Mouse (Mus musculus) hindbrain, embryonic 13.5 days (tissue): Measurements from ENCODE around the gene Mcam. TPM values are rescaled to one million over a fixed set of nuclear protein-coding genes. Genes with fewer than 3 reads are reported as not detected.

Source experiments
- ATAC-seq: fragments of 200-750 bp; cut with Nextera tagmentation; 2 replicates; pipeline ENCODE4 v1.8.0; 2017; ENCODE audit warnings: moderate TSS enrichment; ENCODE audit not compliant: low FRiP score
- H3K27ac ChIP-seq: fragments of 300-500 bp; sonication (generic); 2 replicates; pipeline ENCODE4 v1.5.1; 2015; ENCODE audit warnings: inconsistent platforms, mild to moderate bottlenecking, moderate library complexity
- H3K27me3 ChIP-seq: fragments of 300-500 bp; sonication (generic); 2 replicates; pipeline ENCODE4 v1.6.1; 2015; ENCODE audit warnings: mild to moderate bottlenecking, inconsistent platforms
- H3K36me3 ChIP-seq: fragments of 300-500 bp; sonication (generic); 2 replicates; pipeline ENCODE4 v1.6.1; 2015; ENCODE audit warnings: mild to moderate bottlenecking, inconsistent platforms
- H3K4me1 ChIP-seq: fragments of 300-500 bp; sonication (generic); replicated peaks from 2 replicates; pipeline ENCODE4 v1.6.1; 2015; ENCODE audit warnings: inconsistent platforms
- H3K4me2 ChIP-seq: fragments of 300-500 bp; sonication (generic); 2 replicates; pipeline ENCODE4 v1.6.1; 2015; ENCODE audit warnings: inconsistent platforms, mild to moderate bottlenecking, moderate library complexity
- H3K4me3 ChIP-seq: fragments of 300-500 bp; sonication (generic); 2 replicates; pipeline ENCODE4 v1.5.1; 2015; ENCODE audit warnings: mild to moderate bottlenecking, inconsistent platforms
- H3K9ac ChIP-seq: fragments of 300-500 bp; sonication (generic); 2 replicates; pipeline ENCODE4 v1.6.1; 2015; ENCODE audit warnings: mild to moderate bottlenecking, inconsistent platforms
- H3K9me3 ChIP-seq: fragments of 300-500 bp; sonication (generic); 2 replicates; pipeline ENCODE4 v1.6.1; 2016; ENCODE audit warnings: inconsistent platforms
- WGBS: fragments of 180-500 bp; shearing (Covaris S2); methylation state at CpG from one replicate; pipeline ENCODE4 v1.1.7; 2015; 5-methylcytosine and 5-hydroxymethylcytosine counted together
- polyA plus RNA-seq: library from polyadenylated mRNA; unstranded; fragments of >200 nt; fragmentation: Nextera tagmentation; extraction: Ambion mirVana; gene quantifications from 2 replicates; pipeline ENCODE4 v1.2.1, GENCODE M21; 2015

Gene Mcam
- polyA plus RNA-seq, 1 experiment from 2014 or later = 13.1 TPM

GRCm38 (mm10) chr9:44191166-44191565 lies 56.9 kb downstream of the Mcam start:
- H3K9me3 ChIP-seq = no peaks in the 10 kb centered on the region
- 79% methylated on average over 3 of the region's 3 CpGs for WGBS
- peaks cover 9% of the 10 kb centered on the region for H3K4me1 ChIP-seq
- no peak overlapping the region for H3K27ac ChIP-seq
- H3K9ac ChIP-seq = no peak overlapping the region
- no peak overlapping the region for H3K4me2 ChIP-seq
- no peak overlapping the region for H3K4me3 ChIP-seq
- no peak for ATAC-seq
- H3K36me3 ChIP-seq = no peaks in the 10 kb centered on the region
- H3K27me3 ChIP-seq = no peaks in the 10 kb centered on the region

- Histone ChIP-seq H3K4me1 (peaks cover 9% of the 10 kb centered on the region), H3K27me3 (no peaks in the 10 kb centered on the region), H3K4me2 (no peak overlapping the region), H3K27ac (no peak overlapping the region), H3K9ac (no peak overlapping the region), H3K4me3 (no peak overlapping the region), H3K36me3 (peaks cover 2% of the 10 kb centered on the region; the same call in 1 of the 2 replicates), H3K9me3 (no peaks in the 10 kb centered on the region)
- no peak for ATAC-seq
- 94% methylated on average over 3 of the region's 3 CpGs for WGBS
Measured at GRCm38 (mm10) chr9:44192312-44192711, 58.0 kb downstream of the Mcam start.

Other genes starting within 250 kb of the Mcam start
- gene Thy1, start 91.1 kb upstream of the Mcam start, polyA plus RNA-seq = 0.27 and 0.55 TPM in 2 replicates
- gene Usp2, start 67.4 kb upstream of the Mcam start, polyA plus RNA-seq = 8.1 and 12.2 TPM in 2 replicates
- 0.22 TPM in 1 of 2 replicates, not detected in the other for gene Mfrp, start 32.7 kb upstream of the Mcam start, polyA plus RNA-seq
- 3.2 and 5.3 TPM in 2 replicates for gene C1qtnf5, start 27.2 kb upstream of the Mcam start, polyA plus RNA-seq
- gene Gm49380, start 21.0 kb upstream of the Mcam start, polyA plus RNA-seq = 0.12 and 0.49 TPM in 2 replicates
- gene Rnf26, start 21.0 kb upstream of the Mcam start, polyA plus RNA-seq = 27.9 and 29.2 TPM in 2 replicates
- 21.5 and 24.4 TPM in 2 replicates for gene Cbl, start 99.6 kb downstream of the Mcam start, polyA plus RNA-seq
- gene Ccdc153, start 106.2 kb downstream of the Mcam start, polyA plus RNA-seq = not detected in 2 replicates
- gene Pdzd3, start 117.0 kb downstream of the Mcam start, polyA plus RNA-seq = 0.17 and 0.48 TPM in 2 replicates
- 4.4 TPM in 2 replicates for gene Nlrx1, start 134.1 kb downstream of the Mcam start, polyA plus RNA-seq
- gene Abcg4, start 154.1 kb downstream of the Mcam start, polyA plus RNA-seq = 18.0 and 20.1 TPM in 2 replicates
- 31.4 and 36.6 TPM in 2 replicates for gene Hinfp, start 171.2 kb downstream of the Mcam start, polyA plus RNA-seq
- gene C2cd2l, start 185.8 kb downstream of the Mcam start, polyA plus RNA-seq = 19.1 and 21.6 TPM in 2 replicates
- gene Dpagt1, start 191.6 kb downstream of the Mcam start, polyA plus RNA-seq = 37.0 and 40.4 TPM in 2 replicates
- 145 and 151 TPM in 2 replicates for gene H2afx, start 200.2 kb downstream of the Mcam start, polyA plus RNA-seq
- 66.8 and 70.8 TPM in 2 replicates for gene Hmbs, start 209.8 kb downstream of the Mcam start, polyA plus RNA-seq
- gene Vps11, start 227.2 kb downstream of the Mcam start, polyA plus RNA-seq = 36.2 and 38.0 TPM in 2 replicates
- gene Hyou1, start 245.0 kb downstream of the Mcam start, polyA plus RNA-seq = 25.6 and 27.7 TPM in 2 replicates